Mouse (Mus musculus) heart, embryonic 11.5 days (tissue): ENCODE data around the gene Slc37a4. TPM values are rescaled to one million over a fixed set of nuclear protein-coding genes. Genes with fewer than 3 reads are reported as not detected.
"Not testable (repeated sequence)": the region's sequence is repeated elsewhere in the genome, so short reads cannot be mapped to it uniquely, and the experiment has no call there.

Source experiments
- ATAC-seq: fragments of 200-750 bp; cut with Nextera tagmentation; replicated peaks from 2 replicates; pipeline ENCODE4 v1.8.0; 2017; ENCODE audit warnings: moderate library complexity; ENCODE audit not compliant: insufficient number of reproducible peaks, low FRiP score, low TSS enrichment
- H3K27ac ChIP-seq: fragments of 300-500 bp; sonication (generic); 2 replicates; pipeline ENCODE4 v1.5.1; 2014; ENCODE audit warnings: mild to moderate bottlenecking, low read depth, low read length
- H3K27me3 ChIP-seq: fragments of 300-500 bp; sonication (generic); 2 replicates; pipeline ENCODE4 v1.6.1; 2014; ENCODE audit warnings: mild to moderate bottlenecking, low read length, mixed read lengths; ENCODE audit not compliant: control insufficient read depth, insufficient read depth
- H3K36me3 ChIP-seq: fragments of 300-500 bp; sonication (generic); 2 replicates; pipeline ENCODE4 v1.6.1; 2014; ENCODE audit warnings: mild to moderate bottlenecking, low read length, moderate library complexity, mixed read lengths; ENCODE audit not compliant: control insufficient read depth, insufficient read depth
- H3K4me1 ChIP-seq: fragments of 300-500 bp; sonication (generic); 2 replicates; pipeline ENCODE4 v1.6.1; 2014; ENCODE audit warnings: low read length; ENCODE audit not compliant: control insufficient read depth, insufficient read depth
- H3K4me2 ChIP-seq: fragments of 300-500 bp; sonication (generic); 2 replicates; pipeline ENCODE4 v1.6.1; 2014; ENCODE audit warnings: mild to moderate bottlenecking, moderate library complexity
- H3K4me3 ChIP-seq: fragments of 300-500 bp; sonication (generic); 2 replicates; pipeline ENCODE4 v1.5.1; 2014; ENCODE audit warnings: low read depth, low read length
- H3K9ac ChIP-seq: fragments of 300-500 bp; sonication (generic); 2 replicates; pipeline ENCODE4 v1.6.1; 2014; ENCODE audit warnings: mild to moderate bottlenecking, low read depth, low read length, moderate library complexity
- H3K9me3 ChIP-seq: fragments of 300-500 bp; sonication (generic); replicated peaks from 2 replicates; pipeline ENCODE4 v1.6.1; 2016; ENCODE audit warnings: low read length; ENCODE audit not compliant: control insufficient read depth
- WGBS: fragments of 180-500 bp; shearing (Covaris S2); extraction: QIAGEN DNeasy Blood & Tissue Kit; methylation state at CpG from one replicate; pipeline ENCODE4 v1.1.7; 2014; ENCODE audit not compliant: insufficient replicate concordance; 5-methylcytosine and 5-hydroxymethylcytosine counted together
- polyA plus RNA-seq: library from polyadenylated mRNA; unstranded; fragments of >200 nt; fragmentation: Nextera tagmentation; extraction: Ambion mirVana; gene quantifications from 2 replicates; pipeline ENCODE4 v1.2.1, GENCODE M21; 2014

The Slc37a4 gene
- polyA plus RNA-seq, 1 experiment from 2014 or later: 31.5 TPM

DNA sequence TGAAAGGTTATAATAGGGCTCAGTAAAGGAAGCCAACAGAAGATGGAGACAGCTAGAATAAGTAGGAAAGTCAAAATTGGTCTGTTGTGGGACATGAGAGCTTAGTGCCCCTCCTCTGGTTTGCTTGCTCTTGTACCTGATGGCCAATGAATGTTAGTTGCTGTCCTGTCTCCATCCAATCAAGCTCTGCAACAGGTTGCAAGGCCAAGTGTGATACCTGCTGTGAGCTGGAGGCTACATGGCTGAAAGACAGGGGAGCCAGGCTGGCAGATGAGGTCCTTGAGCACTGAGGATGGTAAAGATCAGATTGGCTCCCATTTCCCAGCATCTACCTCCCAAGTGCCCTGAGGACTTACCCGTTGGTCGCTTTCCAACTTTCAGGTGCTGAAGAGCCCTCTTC is 16.1 kb downstream of the Slc37a4 start:
- no peak for ATAC-seq
- Histone ChIP-seq H3K36me3 (peaks cover 26% of the 10 kb centered on the region), H3K9me3 (no peaks in the 10 kb centered on the region), H3K4me2 (no peak overlapping the region), H3K27me3 (no peaks in the 10 kb centered on the region), H3K4me1 (peaks cover 9% of the 10 kb centered on the region), H3K4me3 (no peak overlapping the region), H3K27ac (no peak overlapping the region), H3K9ac (no peak overlapping the region)
- 62% methylated on average over 2 of the region's 2 CpGs for WGBS

DNA sequence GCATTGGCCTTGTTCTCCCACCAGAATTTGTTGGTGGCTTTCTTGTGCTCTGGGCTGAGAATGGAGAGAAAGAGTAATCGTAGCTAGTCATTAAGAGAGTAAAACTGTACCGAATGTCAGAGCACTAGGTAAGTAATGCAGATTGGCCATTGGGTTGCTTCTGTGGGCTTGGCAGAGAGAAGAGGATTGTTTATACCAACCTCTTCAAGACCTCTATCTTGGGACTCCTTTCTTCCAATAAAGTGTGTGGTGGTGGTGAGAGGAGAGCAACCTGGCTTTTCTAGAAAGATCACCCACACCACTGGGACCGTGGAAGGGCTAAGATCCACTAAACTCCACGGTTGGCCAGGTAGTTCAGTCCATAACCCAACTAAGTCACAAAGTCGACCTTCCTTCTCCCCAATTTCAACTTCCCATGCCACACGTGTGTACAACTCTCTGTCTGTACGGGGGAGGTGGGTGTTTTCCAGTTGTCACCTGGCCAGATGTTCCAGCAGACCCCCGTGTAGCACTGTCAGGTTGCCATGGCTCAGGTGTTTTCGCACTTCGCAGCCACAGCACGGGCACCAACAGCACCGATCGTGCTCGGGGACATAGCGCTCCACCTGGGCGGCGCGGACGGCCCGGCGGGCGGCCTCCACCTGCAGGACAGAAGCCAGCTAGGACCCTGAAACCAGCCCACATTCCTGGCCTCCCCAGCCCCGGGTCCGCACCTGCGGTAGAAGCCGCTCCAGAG is 20.7 kb downstream of the Slc37a4 start:
- Histone ChIP-seq H3K9ac (peak overlapping the region; percentile 80), H3K4me1 (peaks cover 5% of the 10 kb centered on the region), H3K4me3 (peak overlapping the region; percentile 70), H3K27me3 (no peaks in the 10 kb centered on the region), H3K27ac (peak overlapping the region; percentile 54), H3K9me3 (no peaks in the 10 kb centered on the region), H3K36me3 (peaks cover 4% of the 10 kb centered on the region), H3K4me2 (peak overlapping the region; percentile 94)
- WGBS: 8% methylated on average over 26 of the region's 26 CpGs
- peak; percentile 69 for ATAC-seq

DNA sequence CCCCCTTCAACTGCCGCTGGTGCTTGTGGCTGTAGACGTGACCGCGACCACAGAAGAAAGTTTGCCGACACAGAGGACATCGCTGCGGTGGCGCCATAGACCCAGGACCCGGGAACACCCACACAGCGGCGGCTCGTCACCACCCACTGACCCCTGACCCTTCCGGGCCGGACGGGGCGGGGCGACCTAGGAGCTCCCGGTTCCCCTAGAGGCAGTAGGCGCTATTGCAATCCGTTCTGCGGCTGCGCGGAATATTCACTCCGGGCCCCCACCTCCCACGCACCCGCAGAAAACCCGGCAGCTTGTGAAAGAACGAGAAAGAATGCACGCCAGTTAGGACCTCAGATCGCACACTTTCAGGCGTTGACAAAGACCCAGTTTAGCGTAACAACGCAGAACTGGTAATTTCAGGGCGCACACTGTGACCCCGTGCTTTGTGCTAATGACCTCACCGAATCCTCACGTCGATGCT is 21.3 kb downstream of the Slc37a4 start:
- WGBS: 1% methylated on average over 38 of the region's 38 CpGs
- peak; percentile 94 for ATAC-seq
- Histone ChIP-seq H3K4me3 (peak overlapping the region; percentile 70), H3K27me3 (no peaks in the 10 kb centered on the region), H3K9me3 (no peaks in the 10 kb centered on the region), H3K27ac (peak overlapping the region; percentile 54), H3K36me3 (peaks cover under 1% of the 10 kb centered on the region), H3K4me1 (peaks cover 5% of the 10 kb centered on the region), H3K4me2 (peak overlapping the region; percentile 94), H3K9ac (peak overlapping the region; percentile 80)

DNA sequence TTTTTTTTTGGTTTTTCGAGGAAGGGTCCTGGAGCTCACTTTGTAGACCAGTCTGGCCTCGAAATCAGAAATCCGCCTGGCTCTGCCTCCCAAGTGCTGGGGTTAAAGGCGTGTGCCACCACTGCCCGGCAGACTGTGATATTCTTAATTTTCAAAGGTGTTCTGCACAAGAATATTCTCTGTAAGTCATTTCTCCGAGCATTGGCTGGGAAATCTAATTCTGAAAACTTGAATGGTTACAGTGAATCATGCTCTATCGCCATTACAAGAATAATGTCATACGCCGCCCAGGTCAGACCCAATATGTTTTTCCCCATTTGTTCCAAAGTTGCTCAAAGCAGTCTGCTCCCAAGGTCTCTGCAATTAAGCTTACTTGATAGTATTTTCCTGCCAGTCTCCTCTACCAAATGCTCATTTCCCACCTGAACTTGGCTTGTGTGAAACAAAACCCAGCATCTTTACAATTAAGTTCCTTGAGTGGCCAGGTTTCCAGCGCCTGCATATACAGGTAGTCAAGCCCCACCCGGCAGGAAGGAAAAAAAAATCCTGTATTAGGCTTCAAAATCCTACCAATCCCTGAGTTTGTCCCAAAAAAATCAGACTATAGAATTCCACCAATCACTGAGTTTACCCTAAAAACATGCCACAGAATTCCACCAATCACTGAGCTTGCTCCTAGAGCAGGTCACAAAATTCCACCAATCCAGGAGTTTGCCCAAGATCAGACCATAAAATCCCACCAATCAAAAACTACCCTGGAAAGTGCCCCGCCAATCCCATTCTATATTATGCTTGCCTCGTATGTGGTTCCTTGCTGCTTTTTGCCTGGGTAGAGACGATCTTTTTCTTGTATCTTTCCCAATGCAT is 22.1 kb downstream of the Slc37a4 start, which contains the start of gene Ccdc84:
Ccdc84 (minus strand) TSS at position 51 of the 867 bp plus-strand sequence.
- WGBS: 74% methylated on average over 14 of the region's 14 CpGs

DNA sequence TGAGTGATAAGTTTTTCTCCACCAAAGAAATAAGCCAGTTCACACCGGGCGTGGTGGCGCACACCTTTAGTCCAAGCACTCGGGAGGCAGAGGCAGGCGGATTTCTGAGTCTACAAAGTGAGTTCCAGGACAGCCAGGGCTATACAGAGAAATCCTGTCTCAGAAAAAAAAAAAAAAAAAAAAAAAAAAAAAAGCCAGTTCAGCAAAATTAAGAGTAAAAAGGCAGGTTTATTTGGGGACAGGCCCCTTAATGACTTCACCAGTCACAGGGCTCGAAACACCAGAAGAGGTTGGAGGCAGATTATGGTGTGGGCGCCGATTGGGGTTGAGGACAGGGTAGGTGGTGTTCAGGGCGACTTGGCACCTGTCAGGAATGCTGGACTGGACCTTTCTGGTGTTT is 23.1 kb downstream of the Slc37a4 start:
- WGBS: 87% methylated on average over 9 of the region's 9 CpGs
- not testable (repeated sequence) for H3K27me3 ChIP-seq, H3K36me3 ChIP-seq, H3K4me1 ChIP-seq, H3K9ac ChIP-seq, H3K4me2 ChIP-seq, H3K4me3 ChIP-seq, ATAC-seq, H3K27ac ChIP-seq, H3K9me3 ChIP-seq

More for the DNA sequence above, 22.1 kb downstream of the Slc37a4 start, which contains the start of gene Ccdc84:
- Histone ChIP-seq H3K4me1 (peaks cover 5% of the 10 kb centered on the region), H3K27me3 (no peaks in the 10 kb centered on the region), H3K27ac (peak within 1 kb of the TSS; percentile 54), H3K4me3 (peak within 1 kb of the TSS; percentile 70), H3K4me2 (peak within 1 kb of the TSS; percentile 94), H3K36me3 (no peaks in the 10 kb centered on the region), H3K9ac (peak within 1 kb of the TSS; percentile 80), H3K9me3 (no peaks in the 10 kb centered on the region)
- no peak for ATAC-seq

DNA sequence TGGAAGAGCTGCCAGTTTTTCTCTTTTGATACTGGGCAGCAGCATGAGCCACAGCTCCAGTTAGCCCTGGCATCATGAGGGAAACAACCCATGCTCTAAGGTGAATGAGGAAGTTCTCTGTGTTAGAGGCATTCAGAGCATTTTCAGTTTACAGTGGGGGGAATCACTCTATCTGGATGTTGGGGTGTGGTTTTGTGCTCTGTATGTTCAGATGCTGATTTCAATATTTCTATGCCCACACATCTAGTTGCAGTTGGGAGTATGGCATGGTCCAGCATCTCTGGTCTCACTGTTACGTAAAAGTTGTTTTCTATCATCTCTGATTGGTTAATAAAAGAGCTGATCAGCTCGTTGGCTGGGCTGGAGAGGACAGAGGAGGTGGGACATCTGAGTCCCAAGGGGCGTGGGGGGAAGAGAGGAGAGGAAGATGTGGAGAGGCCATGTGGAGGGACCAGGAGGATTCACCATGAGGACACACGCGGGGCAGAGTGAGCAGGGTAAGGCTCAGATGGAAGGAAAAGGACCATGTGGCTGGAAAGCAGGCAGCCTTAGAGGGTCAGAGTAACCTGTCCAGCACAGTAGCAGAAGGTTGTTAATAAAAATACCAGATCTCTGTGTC is 23.7 kb downstream of the Slc37a4 start:
- Histone ChIP-seq H3K27me3 (no peaks in the 10 kb centered on the region), H3K9ac (no peak overlapping the region), H3K4me3 (no peak overlapping the region), H3K36me3 (no peaks in the 10 kb centered on the region), H3K27ac (no peak overlapping the region), H3K9me3 (no peaks in the 10 kb centered on the region), H3K4me1 (peaks cover 5% of the 10 kb centered on the region), H3K4me2 (no peak overlapping the region)
- ATAC-seq: no peak
- WGBS: 71% methylated on average over 5 of the region's 5 CpGs

DNA sequence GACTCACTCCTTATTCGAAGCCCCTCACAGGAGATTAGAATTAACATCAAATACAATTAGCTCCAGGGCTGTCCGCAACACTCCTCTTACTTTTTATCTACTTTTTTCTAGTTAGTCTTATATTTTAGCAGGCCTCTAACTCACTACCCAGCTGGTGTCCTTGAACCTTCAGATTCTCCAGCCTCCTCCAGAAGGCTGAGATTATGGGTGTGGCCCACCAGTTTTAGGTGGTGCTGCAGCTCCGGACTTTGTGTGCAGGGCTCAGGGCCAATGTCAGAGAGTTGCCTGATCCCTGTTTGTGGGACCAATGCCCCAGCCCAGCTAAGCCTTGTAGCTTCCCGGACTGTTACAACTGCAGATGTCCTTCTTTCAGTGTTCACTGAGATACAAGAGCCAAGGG is 26.9 kb downstream of the Slc37a4 start:
- Histone ChIP-seq H3K4me2 (no peak overlapping the region), H3K27ac (no peak overlapping the region), H3K36me3 (no peaks in the 10 kb centered on the region), H3K4me3 (no peak overlapping the region), H3K9ac (no peak overlapping the region), H3K4me1 (no peaks in the 10 kb centered on the region; the same call in 1 of the 2 replicates), H3K9me3 (no peaks in the 10 kb centered on the region), H3K27me3 (no peaks in the 10 kb centered on the region)
- WGBS: 74% methylated on average over 4 of the region's 4 CpGs
- ATAC-seq: no peak

DNA sequence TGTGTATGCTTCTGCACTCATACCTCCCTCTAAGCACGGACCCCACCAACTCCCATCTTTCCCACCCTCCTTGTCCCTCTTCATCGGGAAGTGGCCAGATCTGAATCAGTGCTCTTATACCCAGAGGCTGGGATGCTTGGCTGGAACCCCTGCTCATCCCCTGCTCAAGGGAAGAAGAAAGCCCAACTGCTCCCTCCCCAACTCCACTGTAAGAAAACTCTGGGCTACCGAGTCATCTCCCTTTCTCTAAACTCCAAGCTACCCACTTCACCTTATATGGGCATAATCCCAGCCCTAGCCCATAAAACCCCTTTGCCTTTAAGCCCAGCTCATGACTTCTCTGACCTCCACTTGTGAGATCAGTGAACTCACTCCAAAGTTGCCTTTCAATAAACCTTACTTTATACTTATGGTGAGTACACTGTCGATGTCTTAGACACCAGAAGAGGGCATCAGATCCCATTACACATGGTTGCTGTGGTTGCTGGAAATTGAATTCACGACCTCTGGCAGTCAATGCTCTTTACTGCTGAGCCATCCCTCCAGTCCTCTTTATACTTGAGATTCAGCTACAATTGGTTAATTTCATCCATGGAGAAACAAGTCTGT is 36.0 kb downstream of the Slc37a4 start:
- Histone ChIP-seq H3K27ac (no peak overlapping the region), H3K9me3 (no peaks in the 10 kb centered on the region), H3K4me2 (no peak overlapping the region), H3K4me3 (no peak overlapping the region), H3K9ac (no peak overlapping the region), H3K36me3 (no peaks in the 10 kb centered on the region), H3K27me3 (no peaks in the 10 kb centered on the region), H3K4me1 (no peaks in the 10 kb centered on the region)
- ATAC-seq: no peak
- 38% methylated on average over 5 of the region's 5 CpGs for WGBS
